Mouse (Mus musculus) limb, embryonic 10.5 days (tissue): ENCODE measurements around the gene Snrk. TPM values are rescaled to one million over a fixed set of nuclear protein-coding genes. Genes with fewer than 3 reads are reported as not detected.

Experiments
- DNase-seq: peaks from one replicate; pipeline ENCODE4 v3.0.0-alpha.2; 2017; ENCODE audit warnings: low spot score
- H3K27ac ChIP-seq: fragments of 300-500 bp; sonication (generic); 2 replicates; pipeline ENCODE4 v1.5.1; 2016; ENCODE audit warnings: mild to moderate bottlenecking
- H3K27me3 ChIP-seq: fragments of 300-500 bp; sonication (generic); 2 replicates; pipeline ENCODE4 v1.6.1; 2016; ENCODE audit warnings: low read depth, mild to moderate bottlenecking; ENCODE audit not compliant: poor library complexity, severe bottlenecking
- H3K36me3 ChIP-seq: fragments of 300-500 bp; sonication (generic); 2 replicates; pipeline ENCODE4 v1.6.1; 2016; ENCODE audit warnings: mild to moderate bottlenecking, moderate library complexity
- H3K4me1 ChIP-seq: fragments of 300-500 bp; sonication (generic); 2 replicates; pipeline ENCODE4 v1.6.1; 2016
- H3K4me3 ChIP-seq: fragments of 300-500 bp; sonication (generic); 2 replicates; pipeline ENCODE4 v1.5.1; 2016; ENCODE audit warnings: mild to moderate bottlenecking, moderate library complexity
- H3K9me3 ChIP-seq: fragments of 300-500 bp; sonication (generic); replicated peaks from 2 replicates; pipeline ENCODE4 v1.6.1; 2016; ENCODE audit warnings: mild to moderate bottlenecking
- WGBS: fragments of 180-500 bp; shearing (Covaris S2); methylation state at CpG from one replicate; pipeline ENCODE4 v1.1.7; 2016; 5-methylcytosine and 5-hydroxymethylcytosine counted together
- polyA plus RNA-seq: library from polyadenylated mRNA; unstranded; fragments of >200 nt; fragmentation: Nextera tagmentation; extraction: Ambion mirVana; gene quantifications from 2 replicates; pipeline ENCODE4 v1.2.1, GENCODE M21; 2016

The Snrk gene
- polyA plus RNA-seq, 1 experiment from 2014 or later: 41.1 TPM

- no peak overlapping the region for H3K27ac ChIP-seq
- no peak overlapping the region for H3K4me3 ChIP-seq
- no peak for DNase-seq
- peaks cover 18% of the 10 kb centered on the region for H3K36me3 ChIP-seq
- H3K9me3 ChIP-seq: no peaks in the 10 kb centered on the region
- no peaks in the 10 kb centered on the region for H3K27me3 ChIP-seq
- WGBS: 68% methylated on average over 2 of the region's 2 CpGs
- H3K4me1 ChIP-seq: peaks cover 11% of the 10 kb centered on the region
These were observed 18.8 kb downstream of the Snrk start for GRCm38 (mm10) chr9:122135885-122136170.

GRCm38 (mm10) chr9:122137960-122138359 is 20.9 kb downstream of the Snrk start:
- no peaks in the 10 kb centered on the region for H3K9me3 ChIP-seq
- peaks cover 18% of the 10 kb centered on the region for H3K36me3 ChIP-seq
- no peak overlapping the region for H3K4me3 ChIP-seq
- peaks cover 10% of the 10 kb centered on the region for H3K4me1 ChIP-seq
- no peaks in the 10 kb centered on the region for H3K27me3 ChIP-seq
- WGBS: 94% methylated on average over 1 of the region's 1 CpGs
- no peak overlapping the region for H3K27ac ChIP-seq
- no peak for DNase-seq

DNA sequence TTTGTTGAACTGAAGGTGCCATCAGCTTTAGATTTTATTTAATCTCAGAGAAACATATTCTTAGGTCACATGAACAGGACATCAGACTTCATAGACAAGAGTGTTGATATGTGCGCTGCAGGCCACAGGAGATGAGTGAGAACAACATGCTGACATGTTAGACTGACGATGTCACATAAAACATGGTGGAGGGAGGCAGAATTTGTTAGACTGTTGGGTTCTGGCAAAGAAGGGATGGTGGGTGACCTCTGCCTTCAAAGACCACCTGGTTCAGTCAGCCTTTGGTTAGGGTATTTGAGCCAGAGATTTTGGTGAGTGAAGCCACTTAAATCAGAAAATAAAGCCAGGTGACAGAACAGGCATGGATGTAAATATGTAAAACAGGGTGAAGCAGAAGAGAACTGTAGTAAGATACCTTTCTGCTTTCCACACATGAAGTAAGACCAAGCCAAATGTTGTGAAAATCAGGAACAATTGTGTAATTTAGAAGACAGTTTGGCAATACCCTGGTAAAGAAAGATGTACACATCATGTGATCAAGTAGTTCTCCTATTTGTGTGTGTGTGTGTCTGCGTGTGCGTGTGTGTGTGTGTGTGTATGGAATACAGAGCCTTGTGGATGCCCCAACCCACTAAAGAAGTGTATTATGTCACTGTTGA is 21.4 kb downstream of the Snrk start:
- 94% methylated on average over 4 of the region's 4 CpGs for WGBS
- Histone ChIP-seq H3K27ac (no peak overlapping the region), H3K4me1 (peaks cover 10% of the 10 kb centered on the region), H3K9me3 (no peaks in the 10 kb centered on the region), H3K36me3 (peaks cover 18% of the 10 kb centered on the region), H3K4me3 (no peak overlapping the region), H3K27me3 (no peaks in the 10 kb centered on the region)
- DNase-seq: no peak

GRCm38 (mm10) chr9:122139236-122139635 is 22.2 kb downstream of the Snrk start:
- no peak for DNase-seq
- Histone ChIP-seq H3K27me3 (no peaks in the 10 kb centered on the region), H3K9me3 (no peaks in the 10 kb centered on the region), H3K4me3 (no peak overlapping the region), H3K27ac (no peak overlapping the region), H3K36me3 (peaks cover 25% of the 10 kb centered on the region), H3K4me1 (peaks cover 10% of the 10 kb centered on the region)
- 60% methylated on average over 2 of the region's 2 CpGs for WGBS

DNA sequence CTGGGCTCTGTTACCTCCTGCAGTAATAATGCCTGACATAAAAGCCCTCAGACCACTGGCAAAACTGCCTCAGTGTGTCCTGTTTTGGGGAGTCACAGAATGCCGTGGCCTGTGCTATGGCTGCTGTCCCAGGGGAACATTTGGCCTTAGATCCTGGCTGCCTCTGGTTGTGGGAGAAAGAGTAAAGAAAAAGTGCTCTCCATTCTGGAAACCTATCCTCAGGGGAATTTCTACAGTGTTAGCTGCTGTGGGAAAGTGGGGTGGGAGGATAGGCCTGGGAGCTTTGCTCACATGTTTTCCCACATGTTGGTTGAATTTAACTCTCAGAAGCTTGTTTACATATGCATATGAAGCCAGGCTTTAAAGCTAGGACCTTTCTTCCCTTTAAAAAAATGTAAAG is 26.2 kb downstream of the Snrk start:
- Histone ChIP-seq H3K27ac (no peak overlapping the region), H3K9me3 (no peaks in the 10 kb centered on the region), H3K27me3 (no peaks in the 10 kb centered on the region), H3K4me1 (no peaks in the 10 kb centered on the region), H3K36me3 (peaks cover 24% of the 10 kb centered on the region), H3K4me3 (no peak overlapping the region)
- no peak for DNase-seq
- 69% methylated on average over 1 of the region's 1 CpGs for WGBS

- DNase-seq: no peak
- no peak overlapping the region for H3K4me3 ChIP-seq
- H3K4me1 ChIP-seq: no peaks in the 10 kb centered on the region
- H3K9me3 ChIP-seq: no peaks in the 10 kb centered on the region
- no peaks in the 10 kb centered on the region for H3K27me3 ChIP-seq
- H3K27ac ChIP-seq: no peak overlapping the region
- H3K36me3 ChIP-seq: peaks cover 24% of the 10 kb centered on the region
- WGBS: 98% methylated on average over 3 of the region's 3 CpGs
These were observed 27.7 kb downstream of the Snrk start for GRCm38 (mm10) chr9:122144776-122145175.

- no peak overlapping the region for H3K4me3 ChIP-seq
- no peak for DNase-seq
These were observed 28.6 kb downstream of the Snrk start for GRCm38 (mm10) chr9:122145677-122146076.

GRCm38 (mm10) chr9:122146124-122146870 is 29.2 kb downstream of the Snrk start:
- Histone ChIP-seq H3K36me3 (peaks cover 24% of the 10 kb centered on the region), H3K4me1 (no peaks in the 10 kb centered on the region), H3K4me3 (no peak overlapping the region), H3K27ac (no peak overlapping the region), H3K9me3 (no peaks in the 10 kb centered on the region), H3K27me3 (no peaks in the 10 kb centered on the region)
- DNase-seq: no peak
- WGBS: 90% methylated on average over 4 of the region's 4 CpGs

More at GRCm38 (mm10) chr9:122145677-122146076, 28.6 kb downstream of the Snrk start:
- H3K27me3 ChIP-seq: no peaks in the 10 kb centered on the region
- H3K4me1 ChIP-seq: no peaks in the 10 kb centered on the region
- no peak overlapping the region for H3K27ac ChIP-seq
- H3K36me3 ChIP-seq: peaks cover 24% of the 10 kb centered on the region
- no peaks in the 10 kb centered on the region for H3K9me3 ChIP-seq

DNA sequence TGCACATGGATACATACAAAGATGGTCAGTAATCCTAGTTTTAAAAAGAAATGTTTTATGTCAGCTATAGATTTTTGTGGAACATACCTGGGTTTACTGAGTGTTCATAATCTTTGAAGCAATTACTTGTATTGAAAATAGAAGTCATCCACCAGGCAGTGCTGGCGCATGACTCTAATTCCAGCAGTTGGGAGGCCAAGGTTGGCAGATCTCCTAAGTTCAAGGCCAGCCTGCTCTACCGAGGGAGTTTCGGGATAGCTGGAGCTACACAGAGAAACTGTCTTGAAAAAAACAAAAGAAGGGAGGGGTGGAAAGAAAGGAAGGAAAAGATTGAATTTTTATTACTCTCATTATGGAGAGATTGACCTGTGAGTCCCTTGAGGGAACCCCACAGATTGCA is 31.3 kb downstream of the Snrk start:
- DNase-seq: no peak
- Histone ChIP-seq H3K27me3 (no peaks in the 10 kb centered on the region), H3K36me3 (peaks cover 24% of the 10 kb centered on the region), H3K27ac (no peak overlapping the region), H3K9me3 (no peaks in the 10 kb centered on the region), H3K4me1 (no peaks in the 10 kb centered on the region), H3K4me3 (no peak overlapping the region)
- 87% methylated on average over 3 of the region's 3 CpGs for WGBS

GRCm38 (mm10) chr9:122149997-122150826 is 33.1 kb downstream of the Snrk start:
- no peaks in the 10 kb centered on the region for H3K27me3 ChIP-seq
- no peaks in the 10 kb centered on the region for H3K9me3 ChIP-seq
- H3K4me1 ChIP-seq: no peaks in the 10 kb centered on the region
- H3K4me3 ChIP-seq: no peak overlapping the region
- H3K36me3 ChIP-seq: peaks cover 11% of the 10 kb centered on the region
- no peak overlapping the region for H3K27ac ChIP-seq
- 87% methylated on average over 9 of the region's 9 CpGs for WGBS
- DNase-seq: no peak

DNA sequence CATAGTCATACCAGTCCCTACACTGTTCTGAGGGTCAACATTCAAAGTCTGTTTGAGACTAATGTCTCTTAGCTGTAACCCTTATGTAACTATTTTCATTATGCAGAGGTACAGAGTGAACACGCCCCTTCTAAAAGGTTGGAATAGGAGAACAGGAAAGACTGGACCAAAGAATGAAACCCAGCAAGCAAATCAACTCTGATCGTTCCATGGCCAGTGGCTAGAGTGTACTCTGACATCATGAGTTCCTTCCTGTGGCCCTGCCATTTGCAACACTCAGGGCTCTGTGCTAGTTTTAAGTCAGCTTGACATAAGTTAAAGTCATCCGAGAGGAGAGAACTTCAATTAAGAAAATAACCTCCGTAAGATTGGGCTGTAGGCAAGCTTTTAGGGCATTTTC is 35.0 kb downstream of the Snrk start:
- Histone ChIP-seq H3K4me1 (no peaks in the 10 kb centered on the region), H3K27me3 (no peaks in the 10 kb centered on the region), H3K9me3 (no peaks in the 10 kb centered on the region), H3K27ac (no peak overlapping the region), H3K36me3 (peaks cover 14% of the 10 kb centered on the region), H3K4me3 (no peak overlapping the region)
- WGBS: 92% methylated on average over 4 of the region's 4 CpGs
- DNase-seq: no peak

DNA sequence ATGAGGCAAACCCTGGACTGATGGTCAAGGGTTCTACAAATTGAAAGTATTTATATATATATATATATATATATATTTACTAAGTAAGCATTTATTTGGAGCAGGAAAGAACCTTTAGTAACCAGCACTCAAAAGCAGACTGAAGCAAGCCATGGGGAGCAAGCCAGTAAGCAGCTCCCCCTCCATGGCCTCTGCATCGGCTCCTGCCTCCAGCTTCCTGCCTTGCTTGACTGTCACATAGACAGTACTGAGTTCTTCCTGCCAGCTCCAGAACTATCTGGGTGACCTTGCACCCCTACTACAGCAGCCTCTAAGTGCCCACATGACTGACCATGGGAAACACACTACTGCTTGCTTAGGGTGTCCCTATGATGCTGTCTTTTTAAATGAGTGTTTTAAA is 35.4 kb downstream of the Snrk start:
- no peaks in the 10 kb centered on the region for H3K27me3 ChIP-seq
- 96% methylated on average over 1 of the region's 1 CpGs for WGBS
- no peak for DNase-seq

GRCm38 (mm10) chr9:122153436-122153835 is 36.4 kb downstream of the Snrk start:
- 92% methylated on average over 3 of the region's 3 CpGs for WGBS
- H3K4me3 ChIP-seq: no peak overlapping the region

More for the DNA sequence above, 35.4 kb downstream of the Snrk start:
- peaks cover 18% of the 10 kb centered on the region for H3K36me3 ChIP-seq
- no peaks in the 10 kb centered on the region for H3K4me1 ChIP-seq
- no peak overlapping the region for H3K27ac ChIP-seq
- no peak overlapping the region for H3K4me3 ChIP-seq
- H3K9me3 ChIP-seq: no peaks in the 10 kb centered on the region

More at GRCm38 (mm10) chr9:122153436-122153835, 36.4 kb downstream of the Snrk start:
- no peaks in the 10 kb centered on the region for H3K4me1 ChIP-seq
- DNase-seq: no peak
- peaks cover 27% of the 10 kb centered on the region for H3K36me3 ChIP-seq
- H3K27ac ChIP-seq: no peak overlapping the region
- no peaks in the 10 kb centered on the region for H3K9me3 ChIP-seq
- H3K27me3 ChIP-seq: no peaks in the 10 kb centered on the region
